Mouse (Mus musculus): ENCODE results near the gene Slc18b1. TPM values are rescaled to one million over a fixed set of nuclear protein-coding genes. Genes with fewer than 3 reads are reported as not detected.
A peak's percentile ranks its signal among the peaks of the same experiment; 100 is the strongest.

Gene Slc18b1
- polyA plus RNA-seq, 1 experiment from 2014 or later = 18.3 TPM

DNA sequence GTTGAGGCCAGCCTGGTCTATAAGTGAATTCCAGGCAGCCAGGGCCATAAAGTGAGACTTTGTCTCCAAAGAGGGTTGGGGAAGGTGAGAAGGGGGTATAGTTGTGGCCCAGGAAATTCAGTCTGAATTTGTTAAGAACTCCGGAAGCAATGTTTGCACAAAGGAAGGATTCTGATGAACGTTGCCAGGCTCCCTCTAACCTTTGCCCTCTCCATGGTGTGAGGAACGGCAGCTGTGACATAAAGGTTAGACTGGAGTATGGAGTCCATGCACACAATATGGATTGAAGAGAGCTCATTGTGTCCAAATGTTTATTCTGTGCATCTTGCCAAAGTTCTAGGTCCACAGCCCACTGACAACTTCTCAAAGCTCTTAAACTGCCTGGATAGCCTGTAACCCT is 3.1 kb downstream of the Slc18b1 start:
- H3K4me2 ChIP-seq (ENCODE audit: low read depth, low read length) = no peak overlapping the region
- H3K27ac ChIP-seq (ENCODE audit: low read length) = no peak overlapping the region
- H3K27me3 ChIP-seq (ENCODE audit: control insufficient read depth, insufficient read depth, low read length) = no peaks in the 10 kb centered on the region
- H3K36me3 ChIP-seq (ENCODE audit: control insufficient read depth, insufficient read depth, low read length) = peaks cover 10% of the 10 kb centered on the region; the same call in 1 of the 2 replicates
- 15% methylated on average over 3 of the region's 3 CpGs for WGBS
- no peaks in the 10 kb centered on the region for H3K9me3 ChIP-seq (replicated peaks; ENCODE audit: control insufficient read depth, low read length)
- peaks cover 13% of the 10 kb centered on the region; the same call in 1 of the 2 replicates for H3K4me1 ChIP-seq (ENCODE audit: control insufficient read depth, insufficient read depth, low read length)
- H3K4me3 ChIP-seq (replicated peaks; ENCODE audit: low read length) = no peak overlapping the region
- H3K9ac ChIP-seq (ENCODE audit: low read length) = no peak overlapping the region
- ATAC-seq (ENCODE audit: insufficient read depth, low FRiP score) = no peak

DNA sequence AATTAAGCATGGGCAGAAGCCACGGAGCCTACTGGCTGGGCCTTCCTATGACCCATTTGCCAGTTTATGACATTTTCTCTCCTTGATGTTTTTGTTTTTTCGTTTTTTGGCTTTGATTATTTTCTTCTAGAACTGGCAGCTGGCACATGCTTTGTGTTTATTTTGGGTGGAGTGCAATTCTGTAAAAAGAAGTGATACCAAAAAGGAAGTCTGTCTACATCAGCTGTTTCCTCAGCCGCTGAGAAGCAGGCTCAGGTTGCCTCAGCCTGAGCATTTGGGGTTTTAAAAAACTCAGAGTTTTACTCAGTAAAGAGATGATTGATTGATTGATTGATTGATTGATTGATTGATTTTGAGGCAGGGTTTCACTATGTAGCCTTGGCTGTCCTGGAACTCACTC is 6.1 kb downstream of the Slc18b1 start:
- no peak for ATAC-seq (ENCODE audit: insufficient read depth, low FRiP score)
- H3K27me3 ChIP-seq (ENCODE audit: control insufficient read depth, insufficient read depth, low read length) = no peaks in the 10 kb centered on the region
- no peaks in the 10 kb centered on the region for H3K9me3 ChIP-seq (replicated peaks; ENCODE audit: control insufficient read depth, low read length)
- H3K4me2 ChIP-seq (ENCODE audit: low read depth, low read length) = no peak overlapping the region
- 63% methylated on average over 3 of the region's 3 CpGs for WGBS
- no peak overlapping the region for H3K4me3 ChIP-seq (replicated peaks; ENCODE audit: low read length)
- peaks cover 15% of the 10 kb centered on the region for H3K36me3 ChIP-seq (ENCODE audit: control insufficient read depth, insufficient read depth, low read length)
- H3K4me1 ChIP-seq (ENCODE audit: control insufficient read depth, insufficient read depth, low read length) = 0 out of 2 replicates have a peak, but pooled peaks cover 4% of the 10 kb centered on the region
- H3K9ac ChIP-seq (ENCODE audit: low read length) = no peak overlapping the region
- no peak overlapping the region for H3K27ac ChIP-seq (ENCODE audit: low read length)

DNA sequence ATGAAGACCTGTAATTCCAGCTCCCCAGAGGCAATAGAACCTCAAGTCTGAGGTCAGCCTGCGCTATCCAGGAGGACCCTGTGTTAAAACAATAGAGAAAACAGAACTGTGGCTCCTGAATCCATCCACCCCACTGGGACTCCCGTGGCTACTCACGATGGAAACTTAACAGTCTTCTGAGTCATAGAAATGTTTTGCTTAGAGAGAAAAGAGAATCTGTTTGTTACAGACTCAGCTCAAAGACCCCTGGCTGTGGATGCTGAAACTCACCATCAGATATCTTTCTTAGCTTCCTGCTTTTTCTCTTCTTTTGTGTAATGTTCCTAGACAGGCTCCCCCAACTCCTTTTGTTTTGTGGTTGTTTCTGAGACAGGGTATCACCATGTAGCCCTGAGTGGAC is 7.9 kb downstream of the Slc18b1 start:
- Histone ChIP-seq H3K9ac (ENCODE audit: low read length) (no peak overlapping the region), H3K4me2 (ENCODE audit: low read depth, low read length) (no peak overlapping the region), H3K27me3 (ENCODE audit: control insufficient read depth, insufficient read depth, low read length) (no peaks in the 10 kb centered on the region), H3K27ac (ENCODE audit: low read length) (no peak overlapping the region), H3K36me3 (ENCODE audit: control insufficient read depth, insufficient read depth, low read length) (peaks cover 15% of the 10 kb centered on the region), H3K4me1 (ENCODE audit: control insufficient read depth, insufficient read depth, low read length) (no peaks in the 10 kb centered on the region), H3K4me3 (replicated peaks; ENCODE audit: low read length) (no peak overlapping the region), H3K9me3 (replicated peaks; ENCODE audit: control insufficient read depth, low read length) (no peaks in the 10 kb centered on the region)
- 79% methylated on average over 3 of the region's 3 CpGs for WGBS
- ATAC-seq (ENCODE audit: insufficient read depth, low FRiP score) = no peak

DNA sequence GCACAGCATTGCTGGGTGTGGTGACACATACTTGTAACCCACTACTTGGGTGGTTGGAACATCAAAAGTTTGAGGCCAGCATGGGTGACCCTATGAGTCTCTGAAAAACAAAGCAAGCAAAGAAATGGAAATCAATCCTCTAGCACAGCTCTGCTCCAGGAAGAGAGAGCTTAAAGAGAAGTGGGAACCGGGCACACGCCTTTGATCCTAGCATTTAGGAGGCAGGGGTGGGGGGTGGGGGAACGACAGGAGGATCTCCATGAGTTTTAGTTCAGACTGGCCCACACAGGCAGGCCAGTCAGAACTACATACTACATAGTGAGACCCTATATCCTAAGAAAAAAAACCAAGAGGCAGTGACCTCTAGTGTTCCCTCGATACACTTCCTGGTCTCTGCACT is 9.4 kb downstream of the Slc18b1 start:
- no peaks in the 10 kb centered on the region for H3K9me3 ChIP-seq (replicated peaks; ENCODE audit: control insufficient read depth, low read length)
- no peaks in the 10 kb centered on the region for H3K4me1 ChIP-seq (ENCODE audit: control insufficient read depth, insufficient read depth, low read length)
- no peak overlapping the region for H3K27ac ChIP-seq (ENCODE audit: low read length)
- no peaks in the 10 kb centered on the region for H3K27me3 ChIP-seq (ENCODE audit: control insufficient read depth, insufficient read depth, low read length)
- H3K9ac ChIP-seq (ENCODE audit: low read length) = no peak overlapping the region
- 49% methylated on average over 4 of the region's 4 CpGs for WGBS
- peaks cover 15% of the 10 kb centered on the region for H3K36me3 ChIP-seq (ENCODE audit: control insufficient read depth, insufficient read depth, low read length)
- ATAC-seq (ENCODE audit: insufficient read depth, low FRiP score) = no peak
- H3K4me3 ChIP-seq (replicated peaks; ENCODE audit: low read length) = no peak overlapping the region
- no peak overlapping the region for H3K4me2 ChIP-seq (ENCODE audit: low read depth, low read length)

DNA sequence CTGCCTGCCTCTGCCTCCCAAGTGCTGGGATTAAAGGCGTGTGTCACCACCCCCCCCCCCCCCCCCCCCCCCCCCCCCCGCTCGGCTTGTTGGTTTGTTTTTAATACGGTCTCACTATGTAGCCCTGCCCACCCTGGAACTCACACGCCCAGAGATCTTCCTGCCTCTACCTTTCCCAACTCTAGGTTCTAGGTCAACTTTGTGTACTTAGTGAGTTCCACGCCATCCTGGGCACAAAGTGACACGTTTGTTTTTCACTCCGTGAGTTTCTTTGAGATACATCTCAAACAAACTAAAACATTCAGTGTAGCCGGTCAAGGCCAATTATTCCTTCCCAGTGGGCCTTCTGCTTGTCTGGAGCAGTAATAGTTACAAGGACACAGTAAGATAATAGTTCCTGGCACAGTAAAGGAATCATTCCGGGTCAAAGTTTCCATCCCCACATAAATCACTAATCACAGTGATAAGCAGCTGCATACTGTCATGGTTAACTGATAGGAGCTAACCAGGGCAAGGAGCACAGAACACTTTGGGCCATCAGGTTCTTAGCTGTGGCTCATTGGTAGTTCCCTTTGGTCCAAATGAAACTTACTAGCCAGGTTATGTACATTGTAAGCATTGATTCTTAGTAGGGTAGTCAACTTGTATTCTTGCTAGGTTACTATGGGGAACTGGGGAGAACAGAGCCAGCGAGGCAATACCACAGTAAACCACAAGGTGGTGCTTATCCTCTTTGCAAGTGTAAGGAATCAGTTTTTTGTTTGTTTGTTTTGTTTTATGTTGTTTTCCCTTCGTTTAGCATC is 15.1 kb downstream of the Slc18b1 start:
- Histone ChIP-seq H3K4me3 (replicated peaks; ENCODE audit: low read length) (no peak overlapping the region), H3K27ac (ENCODE audit: low read length) (no peak overlapping the region), H3K36me3 (ENCODE audit: control insufficient read depth, insufficient read depth, low read length) (no peaks in the 10 kb centered on the region; the same call in 1 of the 2 replicates), H3K27me3 (ENCODE audit: control insufficient read depth, insufficient read depth, low read length) (no peaks in the 10 kb centered on the region), H3K9ac (ENCODE audit: low read length) (no peak overlapping the region), H3K4me1 (ENCODE audit: control insufficient read depth, insufficient read depth, low read length) (no peaks in the 10 kb centered on the region), H3K9me3 (replicated peaks; ENCODE audit: control insufficient read depth, low read length) (no peaks in the 10 kb centered on the region), H3K4me2 (ENCODE audit: low read depth, low read length) (no peak overlapping the region)
- WGBS = 66% methylated on average over 10 of the region's 12 CpGs
- ATAC-seq (ENCODE audit: insufficient read depth, low FRiP score) = peak; percentile 47; the same call in 1 of the 2 replicates

DNA sequence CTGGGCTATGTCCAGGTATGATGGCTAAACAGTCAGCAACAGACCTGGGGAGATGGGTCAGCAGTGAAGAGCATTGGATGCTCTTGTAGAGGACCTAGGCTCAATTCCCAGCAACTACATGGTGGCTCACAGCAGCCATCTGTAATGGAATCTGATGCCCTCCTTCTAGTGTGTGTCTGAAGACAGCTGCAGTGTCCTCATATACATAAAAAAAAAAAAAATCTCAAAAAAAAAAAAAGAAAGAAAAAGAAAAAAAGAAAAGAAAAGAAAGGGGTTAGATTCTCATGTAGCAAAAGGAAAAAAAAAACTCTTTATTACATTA is 15.6 kb downstream of the Slc18b1 start:
- no peak for ATAC-seq (ENCODE audit: insufficient read depth, low FRiP score)
- H3K4me3 ChIP-seq (replicated peaks; ENCODE audit: low read length) = no peak overlapping the region
- no peak overlapping the region for H3K27ac ChIP-seq (ENCODE audit: low read length)
- H3K36me3 ChIP-seq (ENCODE audit: control insufficient read depth, insufficient read depth, low read length) = no peaks in the 10 kb centered on the region; the same call in 1 of the 2 replicates
- no peaks in the 10 kb centered on the region for H3K27me3 ChIP-seq (ENCODE audit: control insufficient read depth, insufficient read depth, low read length)
- H3K9ac ChIP-seq (ENCODE audit: low read length) = no peak overlapping the region
- no peaks in the 10 kb centered on the region for H3K9me3 ChIP-seq (replicated peaks; ENCODE audit: control insufficient read depth, low read length)
- H3K4me1 ChIP-seq (ENCODE audit: control insufficient read depth, insufficient read depth, low read length) = no peaks in the 10 kb centered on the region
- H3K4me2 ChIP-seq (ENCODE audit: low read depth, low read length) = no peak overlapping the region

DNA sequence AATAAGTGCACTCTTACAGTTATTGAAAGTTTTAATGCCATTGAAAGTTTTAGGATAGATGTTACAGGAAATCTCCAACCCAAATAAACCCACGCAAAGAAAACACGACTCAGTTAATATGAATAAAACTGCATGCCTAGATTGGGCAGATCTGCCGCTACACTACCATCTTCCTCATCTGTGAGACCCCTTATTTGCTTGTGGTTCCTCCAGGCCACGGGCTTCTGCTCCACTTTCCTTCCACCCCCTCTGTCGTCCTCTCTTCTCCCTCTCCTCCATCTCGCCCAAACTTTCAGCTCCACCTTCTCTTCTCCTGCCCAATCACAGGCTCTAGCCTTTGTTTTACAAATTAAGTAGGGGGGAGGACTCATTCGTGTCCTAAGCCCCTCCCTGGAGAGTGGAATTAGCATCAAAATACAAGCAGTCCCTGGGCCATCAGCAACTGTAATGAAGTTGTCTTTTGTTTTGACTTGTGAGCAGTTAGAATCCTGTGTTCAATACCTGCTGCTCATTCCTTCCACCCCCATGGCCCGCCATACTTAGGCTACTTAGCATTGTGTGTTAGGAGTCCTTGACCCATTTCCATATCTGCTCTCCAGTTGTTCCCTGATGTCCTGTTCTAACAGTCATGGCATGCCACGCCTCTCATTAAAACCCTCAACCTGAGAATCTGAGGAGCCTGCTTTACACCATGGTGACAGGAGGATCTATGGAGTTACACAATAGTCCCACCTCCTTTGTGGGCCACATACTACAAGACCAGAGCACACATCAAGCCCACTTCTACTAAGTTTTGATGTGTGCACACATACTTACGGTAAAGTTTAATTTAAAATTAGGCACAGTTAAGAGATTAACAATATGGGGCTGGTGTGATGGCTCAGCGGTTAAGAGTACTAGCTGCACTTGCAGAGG is 16.3 kb downstream of the Slc18b1 start:
- Histone ChIP-seq H3K27ac (ENCODE audit: low read length) (no peak overlapping the region), H3K4me2 (ENCODE audit: low read depth, low read length) (no peak overlapping the region), H3K9me3 (replicated peaks; ENCODE audit: control insufficient read depth, low read length) (no peaks in the 10 kb centered on the region), H3K4me3 (replicated peaks; ENCODE audit: low read length) (no peak overlapping the region), H3K36me3 (ENCODE audit: control insufficient read depth, insufficient read depth, low read length) (peaks cover 2% of the 10 kb centered on the region; the same call in 1 of the 2 replicates), H3K27me3 (ENCODE audit: control insufficient read depth, insufficient read depth, low read length) (no peaks in the 10 kb centered on the region), H3K4me1 (ENCODE audit: control insufficient read depth, insufficient read depth, low read length) (no peaks in the 10 kb centered on the region), H3K9ac (ENCODE audit: low read length) (no peak overlapping the region)
- no peak for ATAC-seq (ENCODE audit: insufficient read depth, low FRiP score)
- 71% methylated on average over 11 of the region's 11 CpGs for WGBS

DNA sequence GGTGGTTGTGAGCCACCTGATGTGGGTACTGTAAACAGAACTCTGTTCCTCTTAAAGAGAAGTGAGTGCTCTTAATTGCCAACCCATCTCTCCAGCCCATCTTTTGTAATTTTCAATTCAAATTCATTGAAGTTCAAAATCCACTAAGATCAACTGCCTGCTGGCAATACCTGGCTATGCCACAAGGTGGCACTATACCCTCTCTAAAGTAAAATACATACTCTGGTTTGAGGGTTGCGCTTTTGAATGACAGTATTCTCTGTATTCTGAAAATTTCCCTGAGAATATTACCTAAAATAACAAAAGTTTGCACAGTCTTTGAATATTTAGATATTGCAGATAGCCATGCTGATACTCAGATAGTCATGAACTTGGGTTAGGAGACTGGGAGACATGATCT is 18.4 kb downstream of the Slc18b1 start:
- no peaks in the 10 kb centered on the region for H3K4me1 ChIP-seq (ENCODE audit: control insufficient read depth, insufficient read depth, low read length)
- H3K4me2 ChIP-seq (ENCODE audit: low read depth, low read length) = no peak overlapping the region
- no peak for ATAC-seq (ENCODE audit: insufficient read depth, low FRiP score)
- no peaks in the 10 kb centered on the region for H3K9me3 ChIP-seq (replicated peaks; ENCODE audit: control insufficient read depth, low read length)
- H3K27ac ChIP-seq (ENCODE audit: low read length) = no peak overlapping the region
- H3K9ac ChIP-seq (ENCODE audit: low read length) = no peak overlapping the region
- WGBS = 53% methylated on average over 1 of the region's 1 CpGs
- no peak overlapping the region for H3K4me3 ChIP-seq (replicated peaks; ENCODE audit: low read length)
- no peaks in the 10 kb centered on the region for H3K27me3 ChIP-seq (ENCODE audit: control insufficient read depth, insufficient read depth, low read length)
- peaks cover 8% of the 10 kb centered on the region; the same call in 1 of the 2 replicates for H3K36me3 ChIP-seq (ENCODE audit: control insufficient read depth, insufficient read depth, low read length)

DNA sequence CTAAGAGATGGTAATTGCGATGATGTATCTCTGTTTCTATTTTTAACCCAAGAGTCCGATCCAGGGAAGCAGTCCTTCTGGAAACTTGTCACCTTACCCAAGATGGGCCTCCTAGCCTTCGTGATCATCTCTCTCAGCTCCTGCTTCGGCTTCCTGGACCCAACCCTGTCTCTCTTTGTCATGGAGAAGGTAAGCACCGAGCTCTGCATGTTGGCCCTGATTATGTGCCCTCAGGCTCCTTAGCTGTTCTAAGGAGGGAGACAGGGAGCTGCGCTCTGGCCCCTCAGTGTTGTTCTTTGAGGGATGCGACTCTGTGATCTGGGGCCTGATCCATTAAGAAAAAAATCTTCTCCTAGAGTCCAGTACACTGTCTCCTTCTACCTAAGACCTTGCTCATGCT is 19.5 kb downstream of the Slc18b1 start:
- 89% methylated on average over 7 of the region's 7 CpGs for WGBS
- no peak for ATAC-seq (ENCODE audit: insufficient read depth, low FRiP score)
- no peaks in the 10 kb centered on the region for H3K4me1 ChIP-seq (ENCODE audit: control insufficient read depth, insufficient read depth, low read length)

More for the DNA sequence above, 19.5 kb downstream of the Slc18b1 start:
- Histone ChIP-seq H3K9me3 (replicated peaks; ENCODE audit: control insufficient read depth, low read length) (no peaks in the 10 kb centered on the region), H3K4me2 (ENCODE audit: low read depth, low read length) (no peak overlapping the region), H3K27me3 (ENCODE audit: control insufficient read depth, insufficient read depth, low read length) (no peaks in the 10 kb centered on the region), H3K27ac (ENCODE audit: low read length) (no peak overlapping the region), H3K9ac (ENCODE audit: low read length) (no peak overlapping the region), H3K4me3 (replicated peaks; ENCODE audit: low read length) (no peak overlapping the region), H3K36me3 (ENCODE audit: control insufficient read depth, insufficient read depth, low read length) (peaks cover 8% of the 10 kb centered on the region; the same call in 1 of the 2 replicates)

Measured in stomach, embryonic 16.5 days (tissue).